ENCODE assay signal across 18 mouse cellular contexts in genomic region chr7:91845723-91846122, GRCm38 (mm10).
DNase-seq lines count a peak whose midpoint lies in the region; TF ChIP-seq lines count a peak whose summit lies in the region.
"Had no signal": no experiment of that assay in that cellular context is flagged by ENCODE, and none has a peak within 500 bp of the region (broad histone marks: within the 10 kb centered on the region; RNA-seq: fewer than 3 reads in every experiment).

No protein-coding gene starts in this region.

- H3K79me3 ChIP-seq in C2C12 (ENCODE audit: low read depth) = no peaks in the 10 kb centered on the region

- no peak overlapping the region for H3K4me3 ChIP-seq in layer of hippocampus, adult 2 months
- H3K4me3 ChIP-seq in C2C12 (ENCODE audit: insufficient read depth, poor library complexity, severe bottlenecking) = no peak overlapping the region
- H3K4me3 ChIP-seq: embryonic facial prominence, embryonic 12.5 days; hindbrain, embryonic 10.5 days; intestine, embryonic 15.5 days had no signal

- H3K27ac ChIP-seq in layer of hippocampus, adult 2 months = peak overlapping the region; percentile 62; the same call in 1 of the 2 replicates
- H3K27ac ChIP-seq: embryonic facial prominence, embryonic 12.5 days; hindbrain, embryonic 10.5 days; hindbrain, embryonic 14.5 days; intestine, embryonic 15.5 days had no signal

- no peak for DNase-seq in layer of hippocampus, adult 2 months (ENCODE audit: low spot score in 2 of 2)
- DNase-seq in layer of hippocampus, postnatal 14 days (ENCODE audit: low spot score in 2 of 2) = no peak
- peak; percentile 35 for DNase-seq in brain, adult 2 months (ENCODE audit: low read depth, low spot score)
- no peak for DNase-seq in lung, postnatal 4 days
- no peak for DNase-seq in cerebellum, postnatal 14 days
- DNase-seq: adrenal gland, adult 8-10 months; adrenal gland, postnatal 36 days; B cell, adult 2 months; cerebellum, adult 11 months; cerebellum, adult 8-10 months; cerebellum, postnatal 25 days; gastrocnemius, postnatal 10 days; heart, adult 18-20 months had no signal

- TF ChIP-seq CTCF in layer of hippocampus, adult 2 months (conservative IDR thresholded peaks at IDR 0.05) = no peak
- TF ChIP-seq CTCF in C2C12 (IDR thresholded peaks at IDR 0.05; ENCODE audit: control insufficient read depth, insufficient read depth, insufficient read length) = no peak

- H3ac ChIP-seq in C2C12 (ENCODE audit: control insufficient read depth, insufficient read length, low read depth) = no peak overlapping the region

- no peaks in the 10 kb centered on the region for H3K27me3 ChIP-seq in C2C12 (ENCODE audit: control insufficient read depth, insufficient read depth, insufficient read length)
- H3K27me3 ChIP-seq: embryonic facial prominence, embryonic 12.5 days; intestine, embryonic 15.5 days had no signal

- H3K36me3 ChIP-seq in C2C12 (ENCODE audit: control insufficient read depth, insufficient read depth) = no peaks in the 10 kb centered on the region
- H3K36me3 ChIP-seq: embryonic facial prominence, embryonic 12.5 days; hindbrain, embryonic 10.5 days; intestine, embryonic 15.5 days had no signal

- H3K79me2 ChIP-seq in C2C12 (ENCODE audit: control insufficient read depth, insufficient read depth) = no peaks in the 10 kb centered on the region

TF ChIP-seq in C2C12, 6 proteins besides CTCF, POLR2A, EP300 and RAD21:
- TF ChIP-seq FOSL1 (IDR thresholded peaks at IDR 0.05; ENCODE audit: insufficient read depth, low read length, poor library complexity, severe bottlenecking) (no peak), CEBPB (IDR thresholded peaks at IDR 0.05; ENCODE audit: low read depth) (no peak), MYOD1 (IDR thresholded peaks at IDR 0.05; ENCODE audit: control insufficient read depth, insufficient read length, low read depth) (peak; percentile 2), USF1 (IDR thresholded peaks at IDR 0.05; ENCODE audit: low read depth) (no peak), MAX (IDR thresholded peaks at IDR 0.05) (no peak)
